Mouse (Mus musculus) embryonic facial prominence, embryonic 13.5 days (tissue): Measurements from ENCODE around the gene Alyref. TPM values are rescaled to one million over a fixed set of nuclear protein-coding genes. Genes with fewer than 3 reads are reported as not detected.
"Not testable (repeated sequence)": the region's sequence is repeated elsewhere in the genome, so short reads cannot be mapped to it uniquely, and the experiment has no call there.

Experiments used
- ATAC-seq: fragments of 200-750 bp; cut with Nextera tagmentation; 2 replicates; pipeline ENCODE4 v1.8.0; 2017; ENCODE audit warnings: low read depth; ENCODE audit not compliant: insufficient number of reproducible peaks, insufficient read depth, low FRiP score, low TSS enrichment
- H3K27ac ChIP-seq: fragments of 300-500 bp; sonication (generic); 2 replicates; pipeline ENCODE4 v1.5.1; 2015; ENCODE audit warnings: moderate library complexity, mild to moderate bottlenecking, inconsistent platforms
- H3K27me3 ChIP-seq: fragments of 300-500 bp; sonication (generic); 2 replicates; pipeline ENCODE4 v1.6.1; 2015; ENCODE audit warnings: mild to moderate bottlenecking, inconsistent platforms
- H3K36me3 ChIP-seq: fragments of 300-500 bp; sonication (generic); 2 replicates; pipeline ENCODE4 v1.6.1; 2015; ENCODE audit warnings: mild to moderate bottlenecking, inconsistent platforms
- H3K4me1 ChIP-seq: fragments of 300-500 bp; sonication (generic); 2 replicates; pipeline ENCODE4 v1.6.1; 2015; ENCODE audit warnings: inconsistent platforms
- H3K4me2 ChIP-seq: fragments of 300-500 bp; sonication (generic); 2 replicates; pipeline ENCODE4 v1.6.1; 2015; ENCODE audit warnings: moderate library complexity, mild to moderate bottlenecking, inconsistent platforms
- H3K4me3 ChIP-seq: fragments of 300-500 bp; sonication (generic); 2 replicates; pipeline ENCODE4 v1.5.1; 2015; ENCODE audit warnings: mild to moderate bottlenecking, inconsistent platforms
- H3K9ac ChIP-seq: fragments of 300-500 bp; sonication (generic); 2 replicates; pipeline ENCODE4 v1.6.1; 2015; ENCODE audit warnings: mild to moderate bottlenecking, inconsistent platforms
- H3K9me3 ChIP-seq: fragments of 300-500 bp; sonication (generic); 2 replicates; pipeline ENCODE4 v1.6.1; 2016; ENCODE audit warnings: inconsistent platforms
- WGBS: fragments of 180-500 bp; shearing (Covaris S2); methylation state at CpG from one replicate; pipeline ENCODE4 v1.1.7; 2015; ENCODE audit warnings: mixed read lengths; 5-methylcytosine and 5-hydroxymethylcytosine counted together
- polyA plus RNA-seq: library from polyadenylated mRNA; unstranded; fragments of >200 nt; fragmentation: Nextera tagmentation; extraction: Ambion mirVana; gene quantifications from 2 replicates; pipeline ENCODE4 v1.2.1, GENCODE M21; 2015

The Alyref gene
- polyA plus RNA-seq, 1 experiment from 2014 or later = 529 TPM

DNA sequence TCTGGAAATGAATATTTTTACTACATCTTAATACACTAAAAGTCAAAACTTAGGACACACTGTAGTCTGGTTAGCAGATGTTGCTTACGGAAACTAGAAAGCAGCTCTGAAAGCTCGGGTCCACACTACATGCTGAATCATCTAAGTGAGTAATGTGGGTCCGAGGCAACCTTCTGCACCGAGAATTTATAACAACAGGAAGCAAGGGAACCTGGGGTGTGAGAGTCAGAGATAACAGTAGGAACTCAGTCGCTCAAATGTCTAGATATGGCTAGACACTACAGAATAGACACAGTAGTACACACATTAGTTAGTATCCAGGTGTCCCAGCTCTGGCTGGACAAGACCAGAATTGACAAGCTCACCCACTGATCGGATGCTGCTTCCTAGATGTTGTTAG is 9.6 kb downstream of the Alyref start:
- H3K9me3 ChIP-seq = peaks cover 4% of the 10 kb centered on the region; the same call in 1 of the 2 replicates
- no peak overlapping the region for H3K4me2 ChIP-seq
- ATAC-seq = no peak
- H3K9ac ChIP-seq = no peak overlapping the region
- 95% methylated on average over 6 of the region's 6 CpGs for whole genome bisulfite sequencing
- H3K4me1 ChIP-seq = no peaks in the 10 kb centered on the region
- H3K27ac ChIP-seq = no peak overlapping the region
- no peaks in the 10 kb centered on the region for H3K27me3 ChIP-seq
- no peak overlapping the region for H3K4me3 ChIP-seq
- H3K36me3 ChIP-seq = peaks cover 96% of the 10 kb centered on the region

DNA sequence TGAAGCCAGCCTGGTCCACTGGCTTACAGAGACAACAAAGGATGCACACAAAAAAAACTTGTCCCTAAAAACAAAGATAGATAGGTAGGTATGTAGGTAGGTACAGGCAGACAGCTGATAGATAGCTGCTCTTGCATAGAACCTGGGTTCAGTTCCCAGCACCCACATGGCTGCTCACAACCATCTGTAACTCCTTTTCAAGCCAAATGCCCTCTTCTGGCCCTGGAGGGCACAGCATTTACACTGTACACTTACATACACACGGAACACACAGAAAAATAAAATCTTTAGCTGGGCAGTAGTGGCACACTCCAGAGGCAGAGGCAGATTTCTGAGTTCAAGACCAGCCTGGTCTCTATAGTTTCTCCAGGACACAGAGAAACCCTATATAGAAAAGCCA is 14.2 kb downstream of the Alyref start:
- Histone ChIP-seq H3K27me3 (no peaks in the 10 kb centered on the region), H3K27ac (no peak overlapping the region), H3K36me3 (peaks cover 63% of the 10 kb centered on the region), H3K4me1 (peaks cover 22% of the 10 kb centered on the region), H3K4me2 (no peak overlapping the region), H3K4me3 (no peak overlapping the region), H3K9ac (no peak overlapping the region), H3K9me3 (peaks cover 4% of the 10 kb centered on the region; the same call in 1 of the 2 replicates)
- no peak for ATAC-seq
- WGBS = 91% methylated on average over 1 of the region's 1 CpGs

DNA sequence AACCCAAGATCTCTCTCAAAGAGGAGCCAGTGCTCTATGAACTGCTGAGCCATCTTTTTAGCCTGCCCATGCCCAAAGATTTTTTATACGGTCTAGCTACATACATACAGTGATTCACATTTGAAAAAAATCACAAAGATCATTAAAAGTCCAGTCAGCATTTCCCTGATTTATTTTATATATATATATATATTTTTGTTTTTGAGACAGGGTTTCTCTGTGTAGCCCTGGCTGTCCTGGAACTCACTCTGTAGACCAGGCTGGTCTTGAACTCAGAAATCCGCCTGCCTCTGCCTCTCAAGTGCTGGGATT is 15.2 kb downstream of the Alyref start:
- not testable (repeated sequence) for H3K27ac ChIP-seq, H3K9me3 ChIP-seq, H3K4me3 ChIP-seq, H3K27me3 ChIP-seq, H3K4me2 ChIP-seq, H3K9ac ChIP-seq, ATAC-seq
- H3K36me3 ChIP-seq = peaks cover 63% of the 10 kb centered on the region
- peaks cover 28% of the 10 kb centered on the region for H3K4me1 ChIP-seq
- 90% methylated on average over 2 of the region's 2 CpGs for WGBS

DNA sequence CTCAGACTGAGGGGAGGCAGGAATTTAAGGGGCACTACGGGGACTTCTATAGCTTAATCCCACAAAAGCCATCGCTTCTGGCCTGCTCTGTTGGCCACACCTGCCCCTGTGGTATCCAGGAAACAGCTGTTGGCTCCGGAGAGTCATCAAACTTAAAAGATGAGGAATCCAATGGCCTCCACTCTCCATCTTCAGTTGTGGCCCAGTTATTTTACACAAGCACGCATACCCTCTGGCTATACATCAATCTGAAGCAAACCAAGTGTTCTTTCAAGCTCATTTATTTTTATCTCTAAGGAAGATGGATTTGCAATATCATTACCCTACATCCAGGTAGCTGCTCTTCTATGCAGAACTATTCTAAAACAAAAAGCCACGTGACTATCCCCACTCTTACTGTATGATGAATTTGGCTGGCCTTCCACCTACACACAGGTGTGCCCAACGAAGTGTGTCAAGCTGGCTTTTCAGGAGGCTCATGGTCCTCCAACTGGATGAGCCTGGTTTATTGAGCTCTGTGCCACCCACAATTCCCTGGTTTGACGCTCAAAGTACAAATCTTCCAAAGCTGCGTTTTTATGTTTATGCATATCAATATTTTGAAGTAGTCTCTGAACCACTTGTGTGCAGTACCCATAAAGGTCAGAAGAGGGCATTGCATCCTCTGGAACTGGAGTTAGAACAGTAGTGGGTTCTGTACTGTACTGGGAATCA is 15.7 kb downstream of the Alyref start:
- Histone ChIP-seq H3K4me2 (peak overlapping the region; percentile 98), H3K4me3 (peak overlapping the region; percentile 87), H3K9me3 (peaks cover 4% of the 10 kb centered on the region; the same call in 1 of the 2 replicates), H3K4me1 (peaks cover 28% of the 10 kb centered on the region), H3K27ac (peak overlapping the region; percentile 92), H3K27me3 (no peaks in the 10 kb centered on the region), H3K9ac (peak overlapping the region; percentile 95), H3K36me3 (peaks cover 63% of the 10 kb centered on the region)
- WGBS = 83% methylated on average over 8 of the region's 8 CpGs
- ATAC-seq = no peak

DNA sequence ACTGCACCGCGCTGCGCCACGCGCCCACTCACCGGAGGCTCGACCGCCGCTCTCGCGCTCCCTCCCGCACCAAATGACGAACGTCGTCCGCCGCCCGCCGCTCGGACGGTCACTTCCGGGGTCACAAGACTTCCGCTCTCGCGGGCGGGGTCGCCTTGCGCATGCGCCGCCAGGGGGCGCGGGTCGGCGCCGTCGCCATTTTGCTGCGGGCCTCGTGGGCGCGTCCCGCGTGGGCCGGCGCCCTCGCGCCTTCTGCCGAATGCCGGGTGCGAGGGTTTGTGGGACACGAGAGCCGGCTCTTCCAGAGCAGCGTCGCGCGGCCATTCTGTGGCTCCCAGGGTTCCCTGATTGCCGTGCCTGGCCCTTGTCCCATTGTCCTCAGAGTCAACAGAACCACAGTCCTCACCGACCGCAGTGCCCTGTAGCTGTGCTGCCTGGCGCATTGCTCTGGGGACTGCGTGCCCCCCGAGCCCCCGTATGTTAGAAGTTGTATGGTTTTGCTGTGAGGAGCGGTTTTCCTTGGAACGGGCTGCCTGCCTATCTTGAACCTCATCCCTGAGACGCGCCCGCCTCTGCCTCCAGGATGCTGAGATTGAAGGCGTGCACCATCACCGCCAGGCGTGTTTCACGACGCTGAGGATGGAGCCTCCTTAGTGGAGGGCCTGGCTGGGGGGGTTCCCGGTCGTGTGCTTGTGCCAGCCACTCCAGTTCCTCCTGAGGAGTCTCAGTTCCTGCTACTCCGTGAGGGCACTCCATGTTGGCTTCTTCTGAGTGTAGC is 16.5 kb downstream of the Alyref start, which contains the start of gene Arhgdia:
TSS of gene Arhgdia (minus strand) at position 135 of the 778 bp plus-strand sequence.
- 5% methylated on average over 72 of the region's 75 CpGs for WGBS
- H3K27ac ChIP-seq = peak within 1 kb of the TSS; percentile 92

DNA sequence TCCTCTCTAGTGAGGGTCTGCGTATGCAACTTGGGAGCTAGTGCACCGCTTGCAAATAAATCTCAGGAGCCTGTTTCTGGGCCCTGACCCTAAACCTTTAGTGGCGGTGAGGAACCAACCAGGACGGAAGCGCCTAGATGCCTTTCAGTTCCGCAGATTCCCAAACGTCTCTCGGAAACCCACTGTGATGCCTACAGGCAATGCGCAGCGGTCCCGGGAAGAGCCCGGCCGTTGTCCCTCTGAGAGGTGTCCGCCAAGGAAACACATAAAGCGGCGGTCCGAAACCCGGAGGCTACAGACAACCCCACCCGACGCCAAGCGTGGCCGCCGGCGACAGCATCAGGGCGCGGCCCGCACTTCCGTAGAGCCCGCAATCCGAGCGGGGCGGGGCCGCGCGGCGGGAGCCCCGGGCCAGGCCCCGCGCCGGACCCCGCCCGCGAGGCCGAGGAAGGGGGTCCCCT is 17.3 kb downstream of the Alyref start:
- Histone ChIP-seq H3K4me2 (peak overlapping the region; percentile 98), H3K4me3 (peak overlapping the region; percentile 87), H3K36me3 (peaks cover 62% of the 10 kb centered on the region), H3K27me3 (no peaks in the 10 kb centered on the region), H3K4me1 (peaks cover 28% of the 10 kb centered on the region), H3K9ac (peak overlapping the region; percentile 95), H3K9me3 (peaks cover 4% of the 10 kb centered on the region; the same call in 1 of the 2 replicates), H3K27ac (peak overlapping the region; percentile 92)
- no peak for ATAC-seq
- WGBS = under 1% methylated on average over 44 of the region's 44 CpGs

More for the DNA sequence above, 16.5 kb downstream of the Alyref start, which contains the start of gene Arhgdia:
- peak within 1 kb of the TSS; percentile 95 for H3K9ac ChIP-seq
- H3K36me3 ChIP-seq = peaks cover 64% of the 10 kb centered on the region
- peaks cover 4% of the 10 kb centered on the region; the same call in 1 of the 2 replicates for H3K9me3 ChIP-seq
- ATAC-seq = peak; percentile 34; the same call in 1 of the 2 replicates
- H3K4me3 ChIP-seq = peak within 1 kb of the TSS; percentile 87
- H3K4me1 ChIP-seq = peaks cover 28% of the 10 kb centered on the region
- no peaks in the 10 kb centered on the region for H3K27me3 ChIP-seq
- peak within 1 kb of the TSS; percentile 98 for H3K4me2 ChIP-seq

DNA sequence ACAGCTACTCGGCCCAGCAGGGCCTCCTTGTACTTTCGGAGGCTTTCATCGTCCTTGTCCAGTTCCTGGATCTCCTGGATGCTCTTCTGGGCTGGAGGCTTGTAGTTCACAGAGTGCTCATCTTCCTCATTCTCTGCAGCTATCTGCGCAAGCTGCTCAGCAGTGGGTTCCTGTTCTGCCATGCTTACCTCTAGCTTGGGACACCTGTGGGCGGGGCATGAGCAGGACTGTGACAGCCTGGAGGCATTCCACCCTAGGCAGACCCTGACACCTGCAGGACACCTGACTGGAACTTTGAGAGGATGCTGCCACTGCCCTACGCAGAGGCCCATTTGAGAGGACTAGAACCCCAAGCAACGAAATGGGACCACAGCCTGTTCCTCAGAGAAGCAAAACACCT is 18.0 kb downstream of the Alyref start:
- peak overlapping the region; percentile 87 for H3K4me3 ChIP-seq

DNA sequence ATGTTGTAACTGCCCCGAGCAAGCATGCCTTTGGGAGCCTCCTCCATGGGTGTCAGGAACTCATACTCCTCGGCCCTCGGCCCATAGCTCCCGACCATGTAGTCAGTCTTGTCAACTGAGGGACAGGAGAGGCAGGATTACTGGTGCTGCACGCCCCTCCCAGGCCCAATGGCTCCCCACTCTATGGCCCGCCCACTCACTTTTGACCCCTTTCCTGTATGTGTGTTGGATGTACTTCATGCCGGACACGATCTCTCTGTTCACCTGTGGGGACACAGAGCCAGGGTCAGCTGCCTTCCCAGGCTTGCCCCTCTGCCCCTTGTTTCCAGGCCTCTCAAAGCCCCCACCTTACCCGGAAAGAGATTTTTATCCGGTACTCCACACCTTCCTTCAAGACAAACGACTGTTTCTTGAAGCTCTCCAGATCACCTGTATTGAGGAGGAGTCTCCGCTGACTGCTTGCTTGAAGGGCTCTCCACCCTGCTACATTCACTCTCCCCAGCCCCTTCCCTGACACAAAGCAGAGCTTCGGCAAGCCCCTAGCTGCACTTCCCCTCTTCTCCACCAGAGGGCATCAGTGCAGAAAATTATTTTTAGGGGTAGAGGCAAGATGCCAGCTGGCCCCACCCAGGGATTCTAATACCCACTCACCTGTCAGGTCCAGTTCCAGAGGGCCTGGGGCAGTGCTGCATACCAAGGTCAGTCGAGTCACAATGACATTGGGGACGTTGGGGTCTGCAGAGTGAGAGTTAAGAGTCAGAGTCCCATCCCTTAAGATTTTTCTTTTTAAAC is 18.7 kb downstream of the Alyref start:
- Histone ChIP-seq H3K4me1 (peaks cover 31% of the 10 kb centered on the region), H3K27me3 (no peaks in the 10 kb centered on the region), H3K4me2 (peak overlapping the region; percentile 98), H3K4me3 (peak overlapping the region; percentile 87), H3K36me3 (peaks cover 50% of the 10 kb centered on the region), H3K9ac (peak overlapping the region; percentile 95), H3K9me3 (peaks cover 4% of the 10 kb centered on the region; the same call in 1 of the 2 replicates), H3K27ac (peak overlapping the region; percentile 92)
- WGBS = 58% methylated on average over 15 of the region's 15 CpGs
- ATAC-seq = no peak

More for the DNA sequence above, 18.0 kb downstream of the Alyref start:
- Histone ChIP-seq H3K9me3 (peaks cover 4% of the 10 kb centered on the region; the same call in 1 of the 2 replicates), H3K27ac (peak overlapping the region; percentile 92), H3K36me3 (peaks cover 55% of the 10 kb centered on the region), H3K4me1 (peaks cover 28% of the 10 kb centered on the region), H3K9ac (peak overlapping the region; percentile 95), H3K4me2 (peak overlapping the region; percentile 98), H3K27me3 (no peaks in the 10 kb centered on the region)
- 52% methylated on average over 7 of the region's 7 CpGs for WGBS
- ATAC-seq = no peak

DNA sequence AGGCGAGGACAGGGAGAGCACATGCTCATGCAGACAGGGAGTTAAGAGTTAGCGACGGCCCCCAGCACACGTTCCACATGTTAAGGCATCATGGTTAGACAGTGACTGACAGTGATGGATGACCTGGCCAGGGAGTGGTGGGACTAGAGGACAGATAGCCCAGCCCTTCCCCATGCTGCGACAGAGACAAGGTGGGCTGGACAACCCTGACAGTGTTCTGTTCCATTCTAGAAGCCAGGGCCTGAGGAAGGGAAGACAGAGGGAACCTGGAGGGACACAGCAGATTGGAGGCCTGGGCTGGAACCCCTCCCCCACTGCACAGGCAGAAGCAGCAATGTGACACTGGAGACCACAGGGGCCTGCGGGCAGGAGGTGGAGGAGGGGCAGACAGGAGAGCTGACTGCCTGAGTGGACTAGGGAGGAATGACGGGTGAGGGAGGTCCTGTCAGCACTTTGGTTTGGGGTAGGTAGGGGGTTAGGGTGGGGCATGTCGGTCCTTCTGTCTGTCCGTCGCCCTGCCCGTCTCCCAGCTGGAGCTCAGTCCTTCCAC is 19.4 kb downstream of the Alyref start:
- 74% methylated on average over 11 of the region's 11 CpGs for WGBS
- Histone ChIP-seq H3K27me3 (no peaks in the 10 kb centered on the region), H3K4me3 (no peak overlapping the region), H3K4me1 (peaks cover 36% of the 10 kb centered on the region), H3K27ac (0 out of 2 replicates have a peak overlapping the region, but pooled peaks have one; percentile 33), H3K36me3 (peaks cover 42% of the 10 kb centered on the region), H3K9me3 (peaks cover under 1% of the 10 kb centered on the region; the same call in 1 of the 2 replicates), H3K4me2 (no peak overlapping the region), H3K9ac (peak overlapping the region; percentile 95; the same call in 1 of the 2 replicates)
- no peak for ATAC-seq

DNA sequence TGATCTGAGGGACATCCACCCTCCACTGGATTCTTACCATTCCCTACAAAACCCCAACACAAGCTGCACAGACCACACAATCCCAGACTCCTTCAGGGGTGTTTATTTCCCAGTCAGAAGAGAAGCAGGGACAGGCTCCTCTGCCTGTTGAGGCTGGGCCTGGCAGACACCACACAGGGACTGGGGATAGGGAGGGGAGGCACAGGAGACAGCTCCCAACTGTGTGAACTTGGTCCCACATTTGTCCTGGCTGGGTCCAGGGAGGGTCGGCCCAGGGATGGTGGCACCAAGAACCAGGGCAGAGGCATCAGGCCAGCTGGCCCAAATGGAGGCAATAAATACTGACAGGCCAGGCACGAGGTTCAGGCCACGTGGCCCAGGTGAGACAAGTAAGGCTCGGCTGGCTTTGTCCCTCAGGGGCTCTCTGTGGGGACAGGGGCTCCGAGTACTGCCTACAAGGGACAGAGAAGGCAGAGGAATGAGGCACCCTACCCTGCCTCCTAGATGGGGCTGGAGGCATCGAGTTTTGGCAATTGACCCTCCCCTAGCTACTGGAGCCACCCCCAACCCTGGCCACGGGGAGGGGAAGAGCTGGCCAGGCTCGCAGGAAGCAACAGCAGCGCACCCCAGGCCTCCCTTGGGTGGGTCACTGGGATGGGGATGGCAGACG is 20.0 kb downstream of the Alyref start:
- Histone ChIP-seq H3K4me2 (no peak overlapping the region), H3K9ac (0 out of 2 replicates have a peak overlapping the region, but pooled peaks have one; percentile 32), H3K36me3 (peaks cover 39% of the 10 kb centered on the region), H3K4me1 (peaks cover 36% of the 10 kb centered on the region), H3K27ac (0 out of 2 replicates have a peak overlapping the region, but pooled peaks have one; percentile 33), H3K27me3 (no peaks in the 10 kb centered on the region), H3K4me3 (no peak overlapping the region), H3K9me3 (no peaks in the 10 kb centered on the region)
- 84% methylated on average over 10 of the region's 10 CpGs for WGBS
- no peak for ATAC-seq
